Mouse (Mus musculus): ENCODE results near the gene Lclat1.
"Not testable (repeated sequence)": the region's sequence is repeated elsewhere in the genome, so short reads cannot be mapped to it uniquely, and the experiment has no call there.

Gene Lclat1

DNA sequence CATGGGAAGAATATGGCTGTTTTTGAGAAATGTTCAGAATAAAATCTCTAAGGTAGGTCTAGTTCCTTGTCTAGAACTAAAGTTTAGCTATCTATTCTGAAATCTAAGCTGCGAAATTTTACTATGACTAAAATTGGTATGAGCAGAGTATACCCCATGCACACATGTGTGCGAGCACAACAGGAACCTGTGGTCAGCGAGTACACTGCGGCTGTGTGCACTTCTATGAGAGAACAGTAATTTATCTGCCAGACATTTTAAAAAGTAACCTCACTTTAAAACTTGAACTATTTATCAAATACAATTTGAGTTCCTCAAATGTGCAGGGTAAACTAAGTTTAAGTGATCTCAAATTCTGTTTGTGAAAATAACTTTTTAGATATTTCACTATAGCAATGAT lies 34.2 kb downstream of the Lclat1 start:
- no peak for DNase-seq (ENCODE audit: low read depth)

DNA sequence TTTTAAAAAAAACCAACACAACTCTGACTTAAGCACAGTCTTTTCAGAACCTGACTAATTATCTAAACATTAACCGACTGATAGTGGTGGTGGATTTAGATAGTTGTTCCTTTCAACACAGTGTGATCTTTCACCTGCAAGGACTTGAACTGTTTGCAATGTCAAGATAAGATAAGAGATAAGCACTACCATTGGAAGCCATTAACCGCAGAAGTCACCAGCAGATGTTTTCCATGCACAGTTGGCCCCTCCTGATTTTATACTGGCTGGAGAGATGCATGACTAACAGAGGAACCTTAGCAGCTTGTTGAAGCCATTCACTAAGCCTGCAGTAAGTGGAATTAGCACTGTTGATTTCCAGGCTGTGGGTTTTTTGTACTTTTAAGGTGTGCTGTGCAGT lies 34.7 kb downstream of the Lclat1 start:
- peak; percentile 62 for DNase-seq (ENCODE audit: low read depth)

DNA sequence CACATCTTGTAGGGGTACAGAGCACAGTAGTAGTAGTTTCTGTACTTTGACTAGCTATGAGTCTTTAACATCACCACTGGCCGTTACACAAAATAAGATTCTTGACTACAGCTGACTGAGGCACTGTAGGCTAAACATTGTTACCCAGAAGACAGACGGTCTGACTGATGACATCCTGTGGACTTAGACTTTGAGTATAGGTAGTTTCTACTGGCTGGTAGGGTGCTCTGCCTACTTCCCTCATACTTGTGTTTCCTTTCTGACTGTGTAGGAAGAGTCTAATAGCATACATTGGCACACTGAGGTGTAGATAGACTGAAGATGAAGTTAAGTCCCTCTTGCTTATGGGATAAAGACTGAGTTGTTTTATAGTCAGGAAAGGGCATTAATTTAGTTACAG lies 37.6 kb downstream of the Lclat1 start:
- no peak for DNase-seq (ENCODE audit: low read depth)

DNA sequence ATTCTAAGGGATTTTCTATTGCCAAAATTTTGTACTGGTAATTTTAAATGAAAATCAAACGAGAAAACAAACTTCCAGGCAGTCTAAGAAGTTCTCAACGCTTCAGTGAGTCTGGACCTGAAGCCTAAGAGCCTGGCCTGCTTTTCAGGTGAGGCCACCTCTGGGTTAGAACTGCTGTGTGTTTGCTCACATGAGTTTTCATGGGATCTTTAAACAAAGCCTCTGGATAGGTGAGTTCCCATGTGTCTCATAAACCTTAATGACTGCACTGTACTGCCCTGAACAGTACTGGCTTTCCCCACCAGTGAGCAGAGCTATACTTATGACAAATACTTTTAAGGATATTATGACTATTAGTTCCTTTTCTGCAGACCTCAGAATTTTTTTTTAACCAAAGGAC lies 40.8 kb downstream of the Lclat1 start:
- DNase-seq (ENCODE audit: low read depth), result no peak

DNA sequence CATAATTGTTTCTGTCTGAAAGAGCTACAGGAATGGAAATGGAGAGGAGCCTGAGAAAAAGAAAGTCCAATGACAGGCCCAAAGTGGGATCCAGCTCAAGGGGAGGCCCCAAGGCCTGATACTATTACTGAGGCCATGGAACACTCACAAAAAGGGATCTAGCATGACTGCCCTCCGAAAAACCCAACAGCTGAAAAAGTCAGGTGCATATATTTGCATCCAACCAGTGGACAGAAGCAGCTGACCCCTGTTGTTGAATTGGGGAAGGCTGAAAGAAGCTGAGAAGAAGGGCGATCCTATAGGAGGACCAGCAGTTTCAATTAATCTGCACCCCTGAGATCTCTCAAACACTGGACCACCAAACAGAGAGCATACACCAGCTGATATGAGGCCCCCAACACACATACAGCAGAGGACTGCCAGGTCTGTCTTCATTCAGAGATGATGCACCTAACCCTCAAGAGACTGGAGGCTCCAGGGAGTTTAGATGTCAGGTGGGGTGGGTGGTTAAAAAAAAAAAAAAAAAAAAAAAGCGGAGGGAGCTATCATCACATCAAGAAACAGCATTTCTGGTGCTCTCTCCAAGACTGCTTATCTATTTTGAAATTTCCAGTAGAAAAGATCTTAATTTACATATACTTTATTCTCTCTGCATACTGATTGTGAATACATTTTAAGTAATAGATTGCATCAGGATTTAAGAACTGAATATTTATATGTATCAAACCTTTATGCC lies 45.2 kb downstream of the Lclat1 start:
- not testable (repeated sequence) for DNase-seq (ENCODE audit: low read depth)

DNA sequence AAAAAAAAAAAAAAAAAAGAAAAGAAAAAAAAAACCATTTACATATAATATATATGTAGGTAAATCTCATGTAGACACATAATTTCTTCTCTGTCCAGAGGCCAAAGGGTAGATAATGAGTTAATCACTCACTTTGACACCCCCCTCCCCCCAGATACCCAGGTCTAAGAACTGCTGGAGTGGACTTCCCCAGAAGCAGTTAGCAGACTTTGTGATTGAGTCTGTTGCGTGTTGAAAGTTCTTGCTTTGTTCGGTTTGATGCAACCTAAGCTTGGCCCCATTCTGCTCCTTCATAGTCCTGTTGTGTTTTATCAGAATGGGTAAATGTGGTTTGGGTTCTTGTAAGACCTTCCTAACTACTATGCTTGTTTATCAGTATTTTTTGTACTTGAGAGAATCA lies 45.9 kb downstream of the Lclat1 start:
- DNase-seq (ENCODE audit: low read depth), result no peak

DNA sequence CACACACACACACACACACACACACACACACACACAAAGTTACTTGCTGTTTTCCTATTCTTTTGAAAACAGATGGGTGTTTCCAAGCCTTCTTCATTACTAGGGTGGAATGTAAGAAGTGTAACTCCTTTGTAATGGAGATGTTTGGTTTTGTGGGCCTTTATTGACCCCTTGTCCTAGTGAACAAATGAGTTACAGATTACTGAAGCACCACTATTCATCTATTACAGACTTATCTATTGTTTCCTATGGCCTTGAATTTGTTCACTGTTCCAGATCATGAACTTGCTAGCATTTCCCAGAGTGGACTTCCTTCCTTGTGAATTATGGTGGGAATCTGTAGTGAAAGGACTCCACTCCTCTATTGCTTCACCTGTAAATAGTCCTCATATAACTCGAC lies 48.8 kb downstream of the Lclat1 start:
- DNase-seq (ENCODE audit: low read depth), result no peak

DNA sequence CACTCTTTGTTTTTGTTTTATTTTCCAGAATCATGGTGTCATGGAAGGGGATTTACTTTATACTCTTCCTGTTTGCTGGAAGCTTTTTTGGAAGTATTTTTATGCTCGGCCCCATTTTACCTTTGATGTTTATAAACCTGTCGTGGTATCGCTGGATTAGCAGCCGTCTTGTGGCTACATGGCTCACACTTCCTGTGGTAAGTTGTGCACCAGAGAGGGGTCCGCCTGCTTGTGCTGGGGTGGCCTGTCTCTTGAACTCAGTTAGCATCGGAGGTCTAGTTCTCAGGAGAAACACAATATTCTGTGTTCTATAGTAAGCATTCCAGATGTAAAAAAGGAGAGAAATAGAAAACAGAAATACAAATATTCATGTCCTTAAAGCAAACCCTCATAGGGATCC lies 54.0 kb downstream of the Lclat1 start:
- DNase-seq (ENCODE audit: low read depth), result no peak

DNA sequence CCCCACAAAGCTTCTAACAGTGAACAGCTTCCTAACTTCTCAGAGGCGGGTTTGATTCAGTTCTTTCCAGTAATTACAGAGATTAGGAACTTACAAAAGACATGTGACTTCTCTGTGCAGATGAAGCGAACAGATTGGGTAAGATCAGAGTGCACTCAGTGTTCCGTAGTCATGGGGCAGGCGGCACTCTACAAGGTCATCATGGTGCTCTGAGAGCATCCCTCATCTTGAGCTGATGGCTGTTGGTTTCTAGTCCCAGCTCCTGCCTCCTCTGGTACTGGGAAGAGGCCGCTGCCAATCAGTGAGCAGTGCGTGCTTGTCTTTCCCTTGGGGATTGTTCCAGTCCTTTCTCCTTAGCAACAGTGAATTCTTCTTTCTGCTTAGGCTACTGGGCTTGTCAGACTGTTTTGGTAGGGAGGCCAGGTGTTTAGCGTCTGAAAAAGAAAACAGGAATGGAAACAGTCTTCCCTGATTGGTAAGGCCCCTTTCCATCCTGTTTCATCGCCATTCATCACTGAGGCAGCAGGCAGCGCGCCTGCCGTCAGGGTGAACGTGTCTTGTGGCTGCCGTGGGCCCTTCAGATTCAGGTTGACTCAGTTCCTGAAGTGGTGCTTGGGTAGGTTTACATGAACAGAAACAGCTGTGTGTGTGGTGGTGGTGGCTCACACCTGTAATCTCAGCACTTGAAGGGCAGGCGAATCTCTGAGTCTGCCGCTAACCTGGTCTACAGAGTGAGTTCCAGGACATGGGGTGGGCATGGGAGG lies 54.8 kb downstream of the Lclat1 start:
- DNase-seq (ENCODE audit: low read depth), result no peak

DNA sequence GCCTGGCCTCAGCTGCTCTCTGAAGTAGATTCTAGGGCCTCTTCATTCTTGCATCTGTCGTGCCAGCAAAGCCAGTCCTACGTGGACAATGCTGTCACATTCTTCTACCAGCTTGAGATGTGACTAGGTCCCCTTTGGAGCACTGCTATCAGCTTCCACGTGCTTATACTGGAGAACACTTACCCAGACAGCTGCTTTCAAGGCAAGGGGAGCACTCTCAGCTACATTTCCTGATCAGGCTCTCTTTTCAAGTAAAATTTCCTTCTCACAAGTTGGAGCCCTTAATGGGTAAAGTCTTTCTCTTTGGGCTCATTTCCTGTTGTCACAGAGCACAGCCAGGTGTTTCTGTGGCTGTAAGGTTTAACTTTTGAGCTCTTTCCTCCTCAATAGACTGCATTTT lies 55.8 kb downstream of the Lclat1 start:
- DNase-seq (ENCODE audit: low read depth), result no peak

DNA sequence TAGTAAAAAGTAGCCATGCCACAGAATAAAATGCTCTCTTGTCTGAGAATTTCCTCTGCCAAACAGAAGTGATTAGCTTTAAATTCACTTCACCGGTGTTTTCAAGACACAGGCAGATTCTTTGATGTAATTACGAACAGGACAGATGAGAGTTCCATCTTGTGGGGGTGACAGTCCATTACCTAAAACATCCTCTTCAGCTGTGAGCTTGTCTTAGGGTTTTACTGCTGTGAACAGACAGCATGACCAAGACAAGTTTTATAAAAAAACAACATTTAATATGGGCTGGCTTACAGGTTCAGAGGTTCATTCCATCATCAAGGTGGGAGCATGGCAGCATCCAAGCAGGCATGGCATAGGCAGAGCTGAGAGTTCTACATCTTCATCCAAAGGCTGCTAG lies 56.3 kb downstream of the Lclat1 start:
- DNase-seq (ENCODE audit: low read depth), result no peak

DNA sequence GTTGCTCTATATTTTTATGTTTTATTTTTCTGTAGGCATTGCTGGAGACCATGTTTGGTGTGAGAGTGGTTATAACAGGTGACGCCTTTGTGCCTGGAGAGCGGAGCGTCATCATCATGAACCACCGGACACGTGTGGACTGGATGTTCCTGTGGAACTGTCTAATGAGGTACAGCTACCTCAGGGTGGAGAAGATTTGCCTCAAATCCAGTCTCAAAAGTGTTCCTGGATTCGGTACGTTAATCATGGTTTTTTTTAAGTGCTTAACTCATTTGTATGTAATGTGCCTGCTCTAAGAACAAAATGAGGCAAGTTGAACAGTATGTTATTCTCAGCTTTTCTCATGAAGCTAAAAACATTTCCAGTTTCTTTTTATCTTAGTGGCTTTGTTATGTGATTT lies 61.7 kb downstream of the Lclat1 start:
- no peak for DNase-seq (ENCODE audit: low read depth)

DNA sequence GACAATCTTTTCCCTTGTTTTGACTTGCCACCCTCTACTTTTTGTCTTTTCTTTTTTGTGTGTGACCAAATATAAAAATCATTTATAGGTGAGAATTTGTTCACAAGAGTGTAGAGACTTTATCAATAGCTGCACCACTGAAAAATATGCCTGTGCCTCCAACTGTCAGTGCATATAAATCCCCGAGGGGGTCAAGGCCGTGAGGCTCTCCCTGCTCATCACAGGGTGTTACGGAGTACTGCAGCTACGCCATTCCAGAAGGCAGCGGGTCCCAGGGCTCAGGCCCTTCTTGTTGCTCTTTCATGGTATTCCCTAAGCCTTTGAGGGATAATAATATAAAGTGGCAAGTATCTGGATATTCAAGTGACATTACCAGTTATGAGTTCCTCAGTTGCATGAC lies 62.4 kb downstream of the Lclat1 start:
- no peak for DNase-seq (ENCODE audit: low read depth)

DNA sequence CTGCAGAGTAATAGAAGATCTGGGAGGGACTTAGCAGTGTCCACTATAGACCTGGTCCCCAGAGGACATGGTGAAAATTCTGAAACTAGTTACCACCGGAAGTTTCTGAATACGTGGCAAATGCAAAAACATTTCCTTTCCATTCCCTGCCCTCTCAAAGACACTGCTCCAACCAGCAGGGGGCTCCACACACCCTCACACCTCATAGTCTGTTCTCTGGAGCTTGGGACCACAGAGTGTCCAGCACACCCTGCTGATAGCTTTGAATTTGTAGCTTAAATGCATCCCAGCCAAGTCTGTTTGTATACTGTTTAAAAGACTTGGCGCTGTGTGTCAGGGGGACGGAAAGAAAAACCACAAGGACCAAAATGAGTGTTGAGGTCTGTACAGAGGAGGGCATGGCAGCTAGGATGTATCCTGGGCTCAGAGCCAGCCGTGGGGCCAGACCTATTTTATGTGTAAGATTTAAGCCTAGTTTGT lies 66.3 kb downstream of the Lclat1 start:
- DNase-seq (ENCODE audit: low read depth), result peak; percentile 30

DNA sequence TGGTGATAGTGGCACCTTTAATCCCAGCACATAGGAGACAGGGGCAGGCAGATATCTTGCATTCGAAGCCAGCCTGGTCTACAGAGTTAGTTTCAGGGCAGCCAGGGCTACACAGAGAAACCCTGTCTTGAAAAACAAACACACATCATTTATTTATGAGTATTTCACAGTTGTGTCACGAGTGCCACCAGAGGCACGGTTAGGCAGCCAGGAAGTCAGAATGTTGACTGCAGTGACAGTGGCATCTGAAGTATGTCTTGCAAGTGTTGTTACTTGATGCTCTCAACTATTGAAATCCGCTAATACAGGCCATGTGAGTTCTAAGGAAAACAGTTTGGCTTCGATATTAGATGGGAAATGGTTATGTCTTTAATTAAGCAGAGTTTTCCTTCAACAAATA lies 67.9 kb downstream of the Lclat1 start:
- DNase-seq (ENCODE audit: low read depth), result no peak

DNA sequence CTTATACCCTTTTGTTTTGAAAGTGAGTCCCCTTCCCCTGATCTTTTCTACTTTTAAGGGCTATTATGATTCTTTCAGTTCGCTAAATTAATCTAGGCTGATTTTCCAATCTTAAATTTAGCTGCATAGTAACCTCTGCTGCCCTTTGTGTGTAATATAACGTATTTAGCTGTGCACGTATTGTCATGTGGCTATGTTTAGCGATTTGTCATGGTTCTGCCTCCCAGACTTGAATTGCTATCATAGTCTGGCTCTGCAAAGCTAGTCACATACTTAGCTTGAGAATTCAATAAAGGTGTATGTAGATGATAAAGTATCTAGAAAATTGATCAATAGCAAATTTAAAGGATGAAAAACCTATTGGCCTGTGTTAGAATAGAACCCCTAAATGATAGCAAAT lies 69.3 kb downstream of the Lclat1 start:
- DNase-seq (ENCODE audit: low read depth), result no peak

DNA sequence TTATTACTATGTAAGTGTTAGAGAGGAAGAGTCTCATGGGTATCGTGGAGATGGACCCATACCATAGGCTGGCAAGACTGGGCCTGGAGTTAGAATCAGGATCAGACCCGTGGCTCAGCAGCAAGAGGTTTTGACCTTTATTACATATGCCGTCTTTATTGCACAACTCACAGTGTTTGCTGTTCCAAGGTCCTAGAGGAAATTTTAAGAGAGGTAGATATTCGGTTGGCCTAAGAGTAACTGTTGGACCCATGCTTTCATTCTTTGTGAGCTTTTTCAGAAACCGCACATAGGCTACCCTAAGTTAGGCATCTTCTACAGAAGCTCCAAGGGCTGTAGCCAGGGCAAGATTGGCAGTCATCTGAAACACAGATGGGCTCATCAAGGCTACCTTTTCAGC lies 79.1 kb downstream of the Lclat1 start:
- no peak for DNase-seq (ENCODE audit: low read depth)

DNA sequence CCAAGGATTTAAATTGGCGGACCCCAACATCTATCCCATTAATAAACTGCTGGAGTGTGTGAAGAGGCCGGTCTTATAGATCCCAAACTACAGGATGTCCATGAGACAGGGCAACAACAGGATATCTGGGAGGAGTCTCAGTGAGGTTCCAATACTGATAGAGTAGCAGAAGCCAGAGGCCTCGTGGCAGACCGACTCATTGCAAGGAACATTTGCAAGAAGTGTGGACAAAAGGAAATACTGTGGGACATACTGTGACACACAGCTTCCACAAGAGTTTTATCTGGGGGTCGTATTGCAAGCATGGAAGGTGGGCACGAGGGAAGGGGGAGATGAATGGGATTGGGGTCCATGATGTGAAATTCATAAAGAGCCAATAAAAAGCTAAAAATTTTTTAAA lies 86.4 kb downstream of the Lclat1 start:
- no peak for DNase-seq (ENCODE audit: low read depth)

DNA sequence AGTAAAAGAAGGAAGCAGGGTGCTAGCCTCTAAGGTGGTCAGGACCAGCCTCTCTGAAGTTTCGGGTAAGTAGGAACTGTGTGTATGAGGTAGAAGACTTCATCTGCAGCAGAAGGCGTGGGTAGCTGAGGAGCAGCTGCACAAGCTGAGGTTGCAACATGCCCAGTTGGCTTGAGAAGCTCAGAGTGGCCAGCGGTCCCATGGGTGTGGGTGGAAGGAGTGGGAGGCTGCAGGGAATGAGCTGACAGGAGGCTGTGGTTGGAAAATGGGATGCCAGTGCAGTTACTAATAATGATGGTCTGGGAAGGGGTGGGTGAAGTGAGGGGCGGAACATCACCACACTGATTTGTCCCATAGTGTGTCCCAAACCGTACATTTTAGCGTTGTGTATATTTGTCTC lies 86.8 kb downstream of the Lclat1 start:
- DNase-seq (ENCODE audit: low read depth), result no peak

DNA sequence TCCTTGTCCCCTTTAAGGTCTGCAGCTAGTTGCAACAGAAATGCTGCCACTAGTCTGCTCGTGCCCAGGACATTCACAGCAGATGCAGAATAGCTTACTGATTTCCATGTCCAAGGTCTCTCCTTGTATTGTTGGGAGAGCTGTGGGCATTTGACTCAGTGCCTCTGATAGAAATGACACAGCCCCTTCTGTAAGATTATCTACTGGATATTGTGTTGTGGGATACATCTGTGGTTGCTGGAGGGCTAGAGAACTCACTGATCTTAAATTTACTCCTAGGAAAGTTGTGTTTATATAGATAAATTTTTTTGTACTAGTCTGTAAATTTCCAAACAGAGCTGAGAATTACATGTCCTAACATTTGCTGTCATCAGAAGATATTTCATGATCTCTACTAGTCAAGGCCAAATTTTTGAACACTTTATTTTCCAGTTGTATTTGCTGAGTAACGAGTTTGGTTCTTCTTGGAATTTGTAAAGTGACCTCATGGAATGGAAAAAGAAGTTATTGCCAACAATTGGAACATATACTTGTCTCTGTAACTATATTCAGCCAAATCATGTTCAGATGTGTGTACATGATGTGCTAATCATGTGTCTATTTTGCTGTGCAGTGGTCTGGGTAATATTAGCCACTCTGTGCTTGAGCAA lies 87.4 kb downstream of the Lclat1 start:
- no peak for DNase-seq (ENCODE audit: low read depth)

DNA sequence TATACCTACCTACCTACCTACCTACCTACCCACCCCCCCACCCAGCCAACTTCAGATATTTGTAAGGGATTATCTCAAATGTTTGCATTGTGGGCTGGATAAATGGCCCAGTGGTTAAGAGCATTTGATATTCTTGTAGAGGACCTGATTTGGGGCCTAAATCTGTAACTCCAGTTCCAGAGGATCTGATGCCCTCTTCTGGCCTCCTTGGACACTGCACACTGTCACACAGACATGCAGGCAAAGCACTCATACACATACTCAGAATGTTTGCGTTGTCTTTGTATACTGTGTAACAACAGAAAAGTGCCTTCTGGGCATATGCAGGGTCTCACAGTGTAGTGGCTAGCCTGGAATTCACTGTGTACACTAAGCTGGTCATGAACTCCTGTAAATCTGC lies 88.4 kb downstream of the Lclat1 start:
- DNase-seq (ENCODE audit: low read depth), result peak; percentile 11

DNA sequence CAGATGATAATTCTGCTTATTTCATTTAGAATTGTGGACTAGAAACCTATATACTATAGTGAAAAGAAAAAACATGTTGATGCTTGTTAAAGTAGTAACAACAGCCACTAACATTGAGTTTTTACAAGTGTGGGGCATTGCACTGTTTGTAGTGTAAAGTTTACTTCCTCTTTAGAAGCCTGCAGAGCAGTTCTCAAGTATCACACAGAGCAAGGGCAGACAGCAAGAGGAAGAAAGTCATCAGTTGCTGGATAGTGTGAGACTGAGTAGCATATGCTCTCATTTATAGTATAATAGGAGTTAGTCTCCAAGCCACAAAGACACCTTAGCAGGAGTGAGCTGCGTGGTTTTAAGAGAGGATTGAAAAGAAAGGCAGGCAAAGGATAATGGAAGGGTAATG lies 89.9 kb downstream of the Lclat1 start:
- no peak for DNase-seq (ENCODE audit: low read depth)

DNA sequence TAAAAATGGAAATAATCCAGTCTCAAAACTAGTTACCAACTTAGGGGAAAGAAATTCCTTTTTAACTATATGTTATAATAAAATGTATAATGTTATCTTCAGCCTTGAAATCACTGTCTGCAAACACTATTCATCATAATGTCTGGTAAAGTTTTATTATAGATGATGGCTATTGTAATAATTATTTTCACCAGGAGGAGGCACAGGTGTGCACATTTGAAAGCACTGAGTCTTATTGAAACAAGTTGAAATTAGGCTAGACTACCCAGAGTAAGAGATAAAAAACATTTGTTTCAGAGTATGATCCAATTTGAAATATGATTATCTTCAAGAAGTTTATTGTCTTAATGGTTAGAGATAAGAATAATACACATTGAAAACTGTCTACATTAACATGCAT lies 91.6 kb downstream of the Lclat1 start:
- DNase-seq (ENCODE audit: low read depth), result peak; percentile 8

All from c-Kit-positive CD71-positive TER-119-negative erythroid progenitor cells, embryonic 14.5 days (primary cell).